Mouse (Mus musculus): ENCODE data around the gene Prrt3. TPM values are rescaled to one million over a fixed set of nuclear protein-coding genes. Genes with fewer than 3 reads are reported as not detected.
A peak's percentile ranks its signal among the peaks of the same experiment; 100 is the strongest.

Prrt3 gene
- total RNA-seq, 2 experiments from 2014 or later, result not detected

GRCm38 (mm10) chr6:113455007-113455406, 46.7 kb downstream of the Prrt3 start:
- ATAC-seq (replicated peaks; ENCODE audit: poor library complexity), result peak; percentile 47

DNA sequence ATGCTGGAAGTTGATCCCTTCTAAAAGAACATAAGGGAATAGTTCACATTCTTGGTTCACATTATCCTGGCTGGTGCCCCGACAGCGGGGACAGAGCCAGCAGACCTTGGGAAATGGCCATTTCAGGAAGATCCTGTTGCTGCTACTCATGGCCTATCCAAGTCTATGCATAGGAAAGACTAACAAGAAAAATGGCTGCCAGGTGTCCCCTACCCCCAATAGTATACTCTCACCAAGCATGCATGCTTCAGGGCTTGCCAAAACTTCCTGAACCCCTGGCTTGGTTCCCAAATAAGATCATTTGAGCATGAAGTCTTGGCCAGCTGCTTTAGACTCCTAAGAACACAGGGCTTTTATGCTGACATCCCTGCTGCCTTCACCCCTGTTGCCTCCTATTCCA, 49.9 kb downstream of the Prrt3 start:
- ATAC-seq (replicated peaks; ENCODE audit: poor library complexity), result no peak

GRCm38 (mm10) chr6:113447639-113448038, 54.1 kb downstream of the Prrt3 start:
- no peak for ATAC-seq (replicated peaks; ENCODE audit: poor library complexity)

DNA sequence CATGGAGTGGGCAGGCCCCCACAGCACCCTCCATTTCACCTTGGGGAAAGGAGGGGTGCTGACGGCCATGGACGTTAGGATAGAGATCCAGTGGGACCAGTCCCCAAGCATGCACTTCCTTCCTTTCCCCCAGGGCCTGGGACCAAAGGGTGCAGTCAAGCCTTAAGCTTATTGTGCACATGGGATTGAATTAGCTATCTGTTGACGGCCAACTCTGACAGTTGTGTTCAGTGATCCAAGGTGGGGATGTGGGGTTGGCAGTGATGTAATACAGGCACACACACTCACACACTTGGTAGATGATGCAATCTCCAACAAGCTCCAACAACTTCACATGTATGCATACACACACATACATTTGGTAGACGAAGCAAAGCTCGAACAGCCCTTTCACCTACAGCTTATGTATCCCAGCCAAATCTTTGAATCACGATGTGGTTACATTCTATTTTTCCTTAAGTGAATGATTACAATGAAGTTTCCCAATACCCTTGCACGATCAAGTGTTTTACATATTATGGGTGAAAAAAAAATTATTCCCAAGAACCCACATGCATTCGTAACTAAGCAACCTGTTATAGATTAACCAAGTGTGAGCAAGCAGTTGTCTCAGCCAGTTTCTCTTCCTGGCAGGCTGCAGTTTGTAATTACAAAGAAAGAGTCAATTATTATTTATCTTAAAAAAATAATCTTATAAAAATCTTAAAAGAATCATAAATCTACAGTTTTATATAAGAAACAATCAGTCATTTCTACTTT, 57.3 kb downstream of the Prrt3 start:
- ATAC-seq (replicated peaks; ENCODE audit: poor library complexity), result no peak

Other genes starting within 250 kb of the Prrt3 start
- gene Cpne9, start 219.6 kb downstream of the Prrt3 start, total RNA-seq (2015), result 0.49 TPM in 1 of 2 replicates, not detected in the other
- gene Cpne9, start 219.6 kb downstream of the Prrt3 start, total RNA-seq (2017), result not detected in 2 replicates
- gene Brpf1, start 194.8 kb downstream of the Prrt3 start, total RNA-seq (2015), result 33.9 and 34.7 TPM in 2 replicates
- gene Brpf1, start 194.8 kb downstream of the Prrt3 start, total RNA-seq (2017), result 36.6 and 39.0 TPM in 2 replicates
- gene Ogg1, start 175.0 kb downstream of the Prrt3 start, total RNA-seq (2015), result 12.7 and 13.4 TPM in 2 replicates
- gene Ogg1, start 175.0 kb downstream of the Prrt3 start, total RNA-seq (2017), result 4.1 and 9.7 TPM in 2 replicates
- 10.2 and 15.2 TPM in 2 replicates for gene Camk1, start 157.9 kb downstream of the Prrt3 start, total RNA-seq (2015)
- gene Camk1, start 157.9 kb downstream of the Prrt3 start, total RNA-seq (2017), result 16.6 and 24.3 TPM in 2 replicates
- gene Tada3, start 124.0 kb downstream of the Prrt3 start, total RNA-seq (2015), result 23.0 and 24.5 TPM in 2 replicates
- 11.9 and 13.9 TPM in 2 replicates for gene Tada3, start 124.0 kb downstream of the Prrt3 start, total RNA-seq (2017)
- 171 and 208 TPM in 2 replicates for gene Arpc4, start 123.8 kb downstream of the Prrt3 start, total RNA-seq (2015)
- gene Arpc4, start 123.8 kb downstream of the Prrt3 start, total RNA-seq (2017), result 306 and 331 TPM in 2 replicates
- gene Ttll3, start 112.7 kb downstream of the Prrt3 start, total RNA-seq (2015), result 2.5 and 4.3 TPM in 2 replicates
- 2.0 and 2.9 TPM in 2 replicates for gene Ttll3, start 112.7 kb downstream of the Prrt3 start, total RNA-seq (2017)
- 3.5 and 5.7 TPM in 2 replicates for gene Rpusd3, start 82.6 kb downstream of the Prrt3 start, total RNA-seq (2015)
- gene Rpusd3, start 82.6 kb downstream of the Prrt3 start, total RNA-seq (2017), result 9.2 and 11.8 TPM in 2 replicates
- not detected in 2 replicates for gene Cidec, start 66.2 kb downstream of the Prrt3 start, total RNA-seq (2015)
- not detected in 2 replicates for gene Cidec, start 66.2 kb downstream of the Prrt3 start, total RNA-seq (2017)
- gene Jagn1, start 59.4 kb downstream of the Prrt3 start, total RNA-seq (2015), result 76.3 and 85.0 TPM in 2 replicates
- gene Jagn1, start 59.4 kb downstream of the Prrt3 start, total RNA-seq (2017), result 21.7 and 28.0 TPM in 2 replicates
- gene Il17re, start 43.4 kb downstream of the Prrt3 start, total RNA-seq (2015), result 0.44 and 1.2 TPM in 2 replicates
- gene Il17re, start 43.4 kb downstream of the Prrt3 start, total RNA-seq (2017), result 0.21 and 0.34 TPM in 2 replicates
- gene Il17rc, start 30.5 kb downstream of the Prrt3 start, total RNA-seq (2015), result not detected in 2 replicates
- gene Il17rc, start 30.5 kb downstream of the Prrt3 start, total RNA-seq (2017), result not detected in 2 replicates
- 5.9 and 6.1 TPM in 2 replicates for gene Creld1, start 18.6 kb downstream of the Prrt3 start, total RNA-seq (2015)
- gene Creld1, start 18.6 kb downstream of the Prrt3 start, total RNA-seq (2017), result 4.7 and 6.6 TPM in 2 replicates
- 60.4 and 64.5 TPM in 2 replicates for gene Emc3, start 29.7 kb upstream of the Prrt3 start, total RNA-seq (2015)
- 31.7 and 34.5 TPM in 2 replicates for gene Emc3, start 29.7 kb upstream of the Prrt3 start, total RNA-seq (2017)
- gene Fancd2, start 29.8 kb upstream of the Prrt3 start, total RNA-seq (2015), result 24.0 and 24.3 TPM in 2 replicates
- gene Fancd2, start 29.8 kb upstream of the Prrt3 start, total RNA-seq (2017), result 26.6 and 27.4 TPM in 2 replicates
- gene Fancd2os, start 98.8 kb upstream of the Prrt3 start, total RNA-seq (2015), result not detected in 2 replicates
- gene Fancd2os, start 98.8 kb upstream of the Prrt3 start, total RNA-seq (2017), result not detected in 2 replicates
- gene Brk1, start 102.8 kb upstream of the Prrt3 start, total RNA-seq (2015), result 237 and 246 TPM in 2 replicates
- 117 and 131 TPM in 2 replicates for gene Brk1, start 102.8 kb upstream of the Prrt3 start, total RNA-seq (2017)
- gene Vhl, start 122.0 kb upstream of the Prrt3 start, total RNA-seq (2015), result 14.1 and 22.7 TPM in 2 replicates
- gene Vhl, start 122.0 kb upstream of the Prrt3 start, total RNA-seq (2017), result 10.8 and 12.2 TPM in 2 replicates
- 4.9 and 10.8 TPM in 2 replicates for gene Irak2, start 136.5 kb upstream of the Prrt3 start, total RNA-seq (2015)
- 20.9 and 30.4 TPM in 2 replicates for gene Irak2, start 136.5 kb upstream of the Prrt3 start, total RNA-seq (2017)
- gene Tatdn2, start 195.1 kb upstream of the Prrt3 start, total RNA-seq (2015), result 21.3 and 24.4 TPM in 2 replicates
- 108 and 112 TPM in 2 replicates for gene Tatdn2, start 195.1 kb upstream of the Prrt3 start, total RNA-seq (2017)
- 0.32 TPM in 1 of 2 replicates, not detected in the other for gene Ghrl, start 217.9 kb upstream of the Prrt3 start, total RNA-seq (2015)
- 0.17 and 2.2 TPM in 2 replicates for gene Ghrl, start 217.9 kb upstream of the Prrt3 start, total RNA-seq (2017)
- 113 and 148 TPM in 2 replicates for gene Sec13, start 238.8 kb upstream of the Prrt3 start, total RNA-seq (2015)
- gene Sec13, start 238.8 kb upstream of the Prrt3 start, total RNA-seq (2017), result 157 and 159 TPM in 2 replicates

Data from megakaryocyte progenitor cell, adult 5-6 weeks (primary cell).